Mouse (Mus musculus) spleen, adult 2 months (tissue): ENCODE data around the gene Cenps. TPM values are rescaled to one million over a fixed set of nuclear protein-coding genes. Genes with fewer than 3 reads are reported as not detected.

Experiments
- DNase-seq, 2 experiments: peaks; one replicate each; pipeline versions ENCODE4 v3.0.0 to v3.0.0-alpha.2; 2012 to 2021; ENCODE audit warnings: low spot score in 2 of 2, low read depth in 1 of 2
- H3K27ac ChIP-seq: fragments of 200-500 bp; 2 replicates; pipeline ENCODE4 v1.5.1; 2012; ENCODE audit warnings: low read length, inconsistent platforms; ENCODE audit not compliant: insufficient read depth
- H3K27me3 ChIP-seq: fragments of 200-500 bp; 2 replicates; pipeline ENCODE4 v1.6.1; 2012; ENCODE audit warnings: mild to moderate bottlenecking, moderate library complexity, low read length, inconsistent platforms; ENCODE audit not compliant: control insufficient read depth, insufficient read depth
- H3K36me3 ChIP-seq: fragments of 200-500 bp; 2 replicates; pipeline ENCODE4 v1.6.1; 2012; ENCODE audit warnings: mild to moderate bottlenecking, low read length, inconsistent platforms; ENCODE audit not compliant: control insufficient read depth, insufficient read depth
- H3K4me1 ChIP-seq: fragments of 200-500 bp; 2 replicates; pipeline ENCODE4 v1.6.1; 2011; ENCODE audit warnings: inconsistent platforms; ENCODE audit not compliant: control insufficient read depth, insufficient read depth, insufficient read length
- H3K4me3 ChIP-seq: fragments of 200-500 bp; 2 replicates; pipeline ENCODE4 v1.5.1; 2011; ENCODE audit warnings: mild to moderate bottlenecking, inconsistent platforms; ENCODE audit not compliant: insufficient read depth, insufficient read length; ENCODE audit errors: extremely low read depth
- CTCF ChIP-seq: fragments of 200-500 bp; IDR thresholded peaks from 2 replicates; pipeline ENCODE4 v1.5.1; 2011; ENCODE audit warnings: mild to moderate bottlenecking, inconsistent platforms; ENCODE audit not compliant: insufficient read depth, insufficient read length, insufficient replicate concordance; ENCODE audit errors: extremely low read depth
- POLR2A ChIP-seq: fragments of 200-500 bp; IDR thresholded peaks from 2 replicates; pipeline ENCODE4 v1.6.1; 2011; ENCODE audit warnings: low read depth, low read length, inconsistent platforms
- WGBS: fragments of 180-500 bp; shearing (Covaris S2); methylation state at CpG from one replicate; pipeline ENCODE4 v1.1.7; 2018; 5-methylcytosine and 5-hydroxymethylcytosine counted together
- polyA plus RNA-seq: library from polyadenylated mRNA; depleted of rRNA; stranded (reverse); fragments of >200 nt; gene quantifications from 2 replicates; pipeline ENCODE4 v1.2.3, GENCODE M21; 2012

Cenps gene
- polyA plus RNA-seq, 1 experiment = 4.5 TPM

- H3K36me3 ChIP-seq = no peaks in the 10 kb centered on the region; the same call in 1 of the 2 replicates
- no peaks in the 10 kb centered on the region; the same call in 1 of the 2 replicates for H3K4me1 ChIP-seq
- H3K4me3 ChIP-seq = no peak overlapping the region
- no peak overlapping the region; the same call in 1 of the 2 replicates for H3K27ac ChIP-seq
- no peaks in the 10 kb centered on the region for H3K27me3 ChIP-seq
- no peak for TF ChIP-seq CTCF
- no peak for TF ChIP-seq POLR2A
- no peak for DNase-seq
- 72% methylated on average over 2 of the region's 2 CpGs for WGBS
Measured at GRCm38 (mm10) chr4:149168016-149168415, 30.6 kb upstream of the Cenps start.

DNA sequence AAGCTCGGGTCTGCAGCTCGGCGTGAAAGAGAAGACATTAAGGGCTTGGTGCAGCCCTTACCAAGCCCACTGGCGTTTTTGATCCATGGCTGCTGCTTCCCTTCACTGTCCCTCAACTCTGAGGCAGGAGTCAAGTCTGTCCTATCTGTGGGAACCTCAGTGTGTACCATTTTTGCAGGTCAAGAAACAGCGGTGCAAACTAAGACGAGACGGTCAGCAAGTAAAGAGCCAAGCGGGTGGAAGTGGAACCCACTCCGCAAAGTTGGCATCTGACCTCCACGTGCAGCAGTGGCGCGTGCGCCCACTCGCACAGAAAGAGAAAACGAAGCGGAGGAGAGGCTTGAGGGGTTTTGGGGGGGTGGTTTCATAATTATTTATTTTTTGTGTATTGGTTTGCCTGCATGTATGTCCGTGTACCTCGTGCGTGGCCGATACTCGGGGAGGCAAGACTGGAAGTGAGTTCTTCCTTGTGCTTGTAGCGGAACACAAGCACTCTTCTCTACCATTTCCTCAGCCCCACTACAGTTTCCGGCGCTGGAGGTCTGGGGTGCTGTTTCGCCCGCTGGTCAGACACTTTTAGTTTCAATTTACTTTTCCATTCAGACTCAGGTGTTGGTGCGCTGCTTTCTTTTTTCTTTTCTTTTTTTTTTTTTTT is 29.7 kb upstream of the Cenps start:
- H3K27ac ChIP-seq = peak overlapping the region; percentile 88
- WGBS = under 1% methylated on average over 27 of the region's 27 CpGs
- DNase-seq = peak; percentile 53 to 72

DNA sequence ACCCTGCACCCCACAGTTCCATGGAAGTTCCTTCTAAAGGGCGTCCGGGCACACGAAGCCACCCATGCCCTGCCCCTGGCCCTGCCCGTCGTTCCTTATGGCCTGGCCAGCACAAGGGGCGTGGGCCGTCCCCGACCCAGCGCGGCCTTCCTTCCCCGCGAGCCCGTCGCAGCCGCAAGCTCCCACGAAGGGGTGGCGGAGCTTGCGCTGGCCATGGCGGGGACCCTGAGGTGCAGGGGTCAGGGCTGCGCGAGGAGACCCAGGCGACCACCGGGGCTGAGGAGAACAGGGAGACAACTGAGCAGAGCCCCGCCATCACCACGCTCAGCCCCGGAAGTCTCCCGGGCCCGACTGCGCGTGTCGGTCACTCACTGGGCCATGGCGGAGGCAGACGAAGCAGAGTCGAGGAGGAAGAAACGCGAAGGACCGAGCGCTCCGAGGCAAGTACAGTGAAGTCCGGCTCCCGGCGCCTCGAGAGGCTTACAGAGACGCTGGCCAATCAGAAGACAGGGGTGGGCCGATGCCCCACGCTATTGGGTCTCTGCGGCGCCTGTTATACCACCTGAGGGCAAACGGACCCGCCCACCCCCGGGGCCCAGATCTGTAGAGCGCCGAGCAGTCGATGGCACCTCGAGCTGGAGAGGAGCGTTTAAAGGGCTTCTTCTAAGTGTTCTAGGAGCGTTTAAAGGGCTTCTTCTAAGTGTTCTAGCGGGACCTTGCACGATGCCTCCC is 29.0 kb upstream of the Cenps start, which contains the start of gene Pgd:
Pgd (minus strand) TSS at position 557 of the 732 bp plus-strand sequence.
- Histone ChIP-seq H3K4me1 (no peaks in the 10 kb centered on the region; the same call in 1 of the 2 replicates), H3K27ac (peak within 1 kb of the TSS; percentile 88), H3K4me3 (peak within 1 kb of the TSS; percentile 79), H3K36me3 (peaks cover 4% of the 10 kb centered on the region), H3K27me3 (no peaks in the 10 kb centered on the region)
- peak; percentile 89 to 97 for DNase-seq
- under 1% methylated on average over 59 of the region's 59 CpGs for WGBS
- TF ChIP-seq POLR2A (peak; percentile 62), CTCF (no peak)

More for the DNA sequence above, 29.7 kb upstream of the Cenps start:
- Histone ChIP-seq H3K27me3 (no peaks in the 10 kb centered on the region), H3K4me1 (no peaks in the 10 kb centered on the region; the same call in 1 of the 2 replicates), H3K36me3 (no peaks in the 10 kb centered on the region; the same call in 1 of the 2 replicates), H3K4me3 (peak overlapping the region; percentile 75)
- TF ChIP-seq CTCF (no peak), POLR2A (peak; percentile 49; the same call in 1 of the 2 replicates)

DNA sequence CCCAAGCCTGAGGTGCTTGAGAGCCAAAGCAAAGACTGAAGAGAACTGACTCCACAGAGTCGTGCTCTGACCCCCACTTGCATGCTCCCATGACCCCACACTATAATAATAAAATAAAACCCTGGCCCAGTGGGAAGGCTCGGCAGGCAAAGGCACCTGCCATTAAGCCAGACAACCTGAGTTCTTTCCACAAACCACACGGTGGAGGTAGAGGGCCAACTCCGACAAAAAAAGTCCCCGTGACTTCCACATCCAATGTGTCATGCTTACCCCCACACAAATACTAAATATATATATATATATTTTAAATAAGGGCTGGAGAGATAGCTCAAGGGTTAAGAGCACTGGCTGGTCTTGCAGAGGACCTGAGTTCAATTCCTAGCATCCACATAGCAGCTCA is 26.7 kb upstream of the Cenps start:
- Histone ChIP-seq H3K36me3 (peaks cover 18% of the 10 kb centered on the region), H3K27me3 (no peaks in the 10 kb centered on the region), H3K4me1 (no peaks in the 10 kb centered on the region; the same call in 1 of the 2 replicates), H3K4me3 (no peak overlapping the region), H3K27ac (no peak overlapping the region)
- TF ChIP-seq CTCF (no peak), POLR2A (no peak)
- DNase-seq = no peak
- 73% methylated on average over 5 of the region's 5 CpGs for WGBS

GRCm38 (mm10) chr4:149163196-149163595 is 25.8 kb upstream of the Cenps start:
- no peak overlapping the region for H3K27ac ChIP-seq
- WGBS = 91% methylated on average over 1 of the region's 1 CpGs
- no peaks in the 10 kb centered on the region; the same call in 1 of the 2 replicates for H3K4me1 ChIP-seq
- H3K36me3 ChIP-seq = peaks cover 19% of the 10 kb centered on the region
- DNase-seq = no peak
- H3K27me3 ChIP-seq = no peaks in the 10 kb centered on the region
- TF ChIP-seq POLR2A = no peak
- no peak for TF ChIP-seq CTCF
- H3K4me3 ChIP-seq = no peak overlapping the region

GRCm38 (mm10) chr4:149161166-149161565 is 23.7 kb upstream of the Cenps start:
- Histone ChIP-seq H3K4me3 (no peak overlapping the region), H3K36me3 (peaks cover 28% of the 10 kb centered on the region), H3K27me3 (no peaks in the 10 kb centered on the region), H3K27ac (no peak overlapping the region), H3K4me1 (no peaks in the 10 kb centered on the region)
- 87% methylated on average over 6 of the region's 6 CpGs for WGBS
- TF ChIP-seq CTCF (no peak), POLR2A (no peak)
- DNase-seq = no peak
